Mouse (Mus musculus): ENCODE data around the gene Macf1. TPM values are rescaled to one million over a fixed set of nuclear protein-coding genes. Genes with fewer than 3 reads are reported as not detected.
"Not testable (repeated sequence)": the region's sequence is repeated elsewhere in the genome, so short reads cannot be mapped to it uniquely, and the experiment has no call there.

Macf1 gene
- polyA plus RNA-seq, 1 experiment from 2014 or later = 114 TPM

DNA sequence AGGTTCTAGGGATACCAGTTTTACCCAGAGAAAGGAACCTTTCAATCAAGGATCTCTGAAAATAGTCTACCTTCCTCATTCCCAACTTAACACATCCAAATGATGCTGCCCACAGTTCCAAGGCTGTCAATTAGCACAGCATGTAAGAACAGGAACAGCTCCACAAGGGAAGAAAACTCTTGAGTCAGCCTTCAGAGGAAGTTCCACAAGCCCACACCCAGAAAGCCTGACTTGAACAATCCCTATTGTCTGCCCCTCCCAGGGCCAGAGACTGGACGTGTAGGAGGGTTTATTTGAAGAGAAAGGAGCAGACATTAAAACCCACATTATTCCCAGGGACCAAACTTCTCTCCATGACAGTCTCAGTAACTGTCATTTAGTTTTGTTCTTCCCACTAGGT, 48.7 kb downstream of the Macf1 start:
- H3K9ac ChIP-seq (ENCODE audit: low read depth, low read length) = no peak overlapping the region
- WGBS = 23% methylated on average over 1 of the region's 1 CpGs
- no peaks in the 10 kb centered on the region for H3K4me1 ChIP-seq (replicated peaks; ENCODE audit: control insufficient read depth, insufficient read depth, low read length)
- DNase-seq (ENCODE audit: low spot score) = no peak
- no peak overlapping the region for H3K4me2 ChIP-seq (replicated peaks; ENCODE audit: low read depth, low read length)
- H3K27ac ChIP-seq (ENCODE audit: low read depth, low read length) = no peak overlapping the region
- no peaks in the 10 kb centered on the region for H3K27me3 ChIP-seq (ENCODE audit: control insufficient read depth, insufficient read depth, low read length)
- no peaks in the 10 kb centered on the region for H3K36me3 ChIP-seq (ENCODE audit: control insufficient read depth, insufficient read depth, low read length)
- no peak for ATAC-seq (ENCODE audit: low FRiP score)
- H3K9me3 ChIP-seq (ENCODE audit: control insufficient read depth, low read length) = no peaks in the 10 kb centered on the region
- H3K4me3 ChIP-seq (ENCODE audit: low read depth, low read length) = no peak overlapping the region

DNA sequence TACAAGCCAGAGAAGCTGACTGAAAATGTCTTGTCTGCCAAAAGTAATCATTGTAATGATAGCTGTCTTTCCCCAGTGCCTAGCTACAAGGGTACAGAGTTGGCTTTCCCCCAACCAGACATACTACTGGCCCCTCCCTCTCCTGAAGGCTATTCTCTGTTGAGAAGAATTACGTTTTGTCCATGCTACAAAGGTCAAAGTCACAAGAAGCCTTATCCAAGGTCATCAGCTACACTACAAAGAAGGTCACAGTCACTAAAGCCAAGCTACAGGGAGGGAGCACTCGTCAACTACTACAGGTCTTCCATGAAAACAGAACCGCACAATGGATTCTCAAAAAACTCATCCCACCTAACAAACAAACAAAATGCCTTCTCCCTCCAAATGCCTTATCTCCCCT, 49.7 kb downstream of the Macf1 start:
- Histone ChIP-seq H3K4me2 (replicated peaks; ENCODE audit: low read depth, low read length) (no peak overlapping the region), H3K9ac (ENCODE audit: low read depth, low read length) (no peak overlapping the region), H3K27me3 (ENCODE audit: control insufficient read depth, insufficient read depth, low read length) (no peaks in the 10 kb centered on the region), H3K36me3 (ENCODE audit: control insufficient read depth, insufficient read depth, low read length) (no peaks in the 10 kb centered on the region), H3K4me3 (ENCODE audit: low read depth, low read length) (no peak overlapping the region), H3K9me3 (ENCODE audit: control insufficient read depth, low read length) (no peaks in the 10 kb centered on the region), H3K27ac (ENCODE audit: low read depth, low read length) (no peak overlapping the region), H3K4me1 (replicated peaks; ENCODE audit: control insufficient read depth, insufficient read depth, low read length) (no peaks in the 10 kb centered on the region)
- DNase-seq (ENCODE audit: low spot score) (no peak), ATAC-seq (ENCODE audit: low FRiP score) (no peak)
- 73% methylated on average over 3 of the region's 3 CpGs for WGBS

DNA sequence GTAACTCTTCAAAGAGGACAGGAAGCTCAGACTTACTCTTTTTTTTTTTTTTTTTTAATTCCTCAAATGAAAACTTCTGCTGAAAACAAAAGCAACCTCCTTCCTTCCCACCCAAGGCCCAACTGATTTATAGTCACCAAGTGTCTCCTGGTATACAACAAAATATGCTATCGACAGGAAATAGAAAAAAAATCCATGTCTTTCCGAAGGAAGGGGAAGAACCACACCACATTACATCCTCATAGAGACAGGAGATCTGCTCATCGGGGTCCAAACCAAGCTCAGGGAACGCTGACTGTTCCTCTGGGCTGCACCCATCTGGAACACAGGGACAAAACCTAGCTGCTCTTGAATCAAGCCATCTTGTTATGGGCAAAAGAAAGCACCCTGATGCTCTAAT, 50.3 kb downstream of the Macf1 start:
- H3K27me3 ChIP-seq (ENCODE audit: control insufficient read depth, insufficient read depth, low read length) = no peaks in the 10 kb centered on the region
- 87% methylated on average over 4 of the region's 4 CpGs for WGBS
- ATAC-seq (ENCODE audit: low FRiP score) (no peak), DNase-seq (ENCODE audit: low spot score) (no peak)
- H3K4me2 ChIP-seq (replicated peaks; ENCODE audit: low read depth, low read length) = no peak overlapping the region
- no peak overlapping the region for H3K27ac ChIP-seq (ENCODE audit: low read depth, low read length)
- no peaks in the 10 kb centered on the region for H3K4me1 ChIP-seq (replicated peaks; ENCODE audit: control insufficient read depth, insufficient read depth, low read length)
- no peak overlapping the region for H3K9ac ChIP-seq (ENCODE audit: low read depth, low read length)
- no peaks in the 10 kb centered on the region for H3K9me3 ChIP-seq (ENCODE audit: control insufficient read depth, low read length)
- no peak overlapping the region for H3K4me3 ChIP-seq (ENCODE audit: low read depth, low read length)
- no peaks in the 10 kb centered on the region for H3K36me3 ChIP-seq (ENCODE audit: control insufficient read depth, insufficient read depth, low read length)

DNA sequence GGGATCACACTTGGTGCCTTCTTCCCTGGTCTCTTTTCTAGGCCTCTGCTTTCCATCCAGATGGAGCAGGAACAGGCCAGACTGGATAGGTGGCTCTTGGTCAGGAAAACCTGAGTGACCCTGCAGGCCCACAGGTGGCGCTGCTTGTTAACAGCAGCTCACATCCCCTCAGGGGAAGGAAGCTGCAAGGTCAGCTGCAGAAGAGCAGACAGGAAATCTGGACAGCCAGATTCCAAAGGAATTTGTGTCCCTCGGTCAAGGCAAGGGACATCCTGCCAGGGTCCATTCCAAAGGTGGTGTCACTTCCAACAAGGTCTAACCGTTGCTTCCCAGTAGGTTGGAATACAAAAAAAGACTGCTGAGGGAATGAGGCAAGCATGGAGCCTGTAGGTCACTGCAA, 50.8 kb downstream of the Macf1 start:
- no peak overlapping the region for H3K27ac ChIP-seq (ENCODE audit: low read depth, low read length)
- no peaks in the 10 kb centered on the region for H3K4me1 ChIP-seq (replicated peaks; ENCODE audit: control insufficient read depth, insufficient read depth, low read length)
- 32% methylated on average over 3 of the region's 3 CpGs for WGBS
- H3K9ac ChIP-seq (ENCODE audit: low read depth, low read length) = no peak overlapping the region
- H3K9me3 ChIP-seq (ENCODE audit: control insufficient read depth, low read length) = no peaks in the 10 kb centered on the region
- ATAC-seq (ENCODE audit: low FRiP score) (no peak), DNase-seq (ENCODE audit: low spot score) (peak; percentile 39)
- no peak overlapping the region for H3K4me3 ChIP-seq (ENCODE audit: low read depth, low read length)
- H3K36me3 ChIP-seq (ENCODE audit: control insufficient read depth, insufficient read depth, low read length) = no peaks in the 10 kb centered on the region
- H3K4me2 ChIP-seq (replicated peaks; ENCODE audit: low read depth, low read length) = no peak overlapping the region
- H3K27me3 ChIP-seq (ENCODE audit: control insufficient read depth, insufficient read depth, low read length) = no peaks in the 10 kb centered on the region

DNA sequence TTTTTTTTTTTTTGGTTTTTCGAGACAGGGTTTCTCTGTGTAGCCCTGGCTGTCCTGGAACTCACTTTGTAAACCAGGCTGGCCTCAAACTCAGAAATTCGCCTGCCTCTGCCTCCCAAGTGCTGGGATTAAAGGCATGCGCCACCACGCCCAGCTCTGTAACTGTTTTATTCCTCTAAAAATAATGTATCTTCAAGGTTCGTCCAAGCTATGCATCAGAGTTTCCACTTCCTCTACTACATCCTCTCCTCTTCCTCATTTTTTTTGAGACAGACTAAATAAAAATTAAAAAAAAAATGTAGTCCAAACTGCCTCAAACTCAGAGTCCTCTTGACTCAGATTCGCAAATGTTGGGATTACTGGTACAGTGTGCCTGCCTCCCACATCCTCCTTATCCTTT, 52.0 kb downstream of the Macf1 start:
- not testable (repeated sequence) for H3K4me2 ChIP-seq (replicated peaks; ENCODE audit: low read depth, low read length); H3K27me3 ChIP-seq (ENCODE audit: control insufficient read depth, insufficient read depth, low read length); DNase-seq (ENCODE audit: low spot score); H3K9ac ChIP-seq (ENCODE audit: low read depth, low read length); H3K4me3 ChIP-seq (ENCODE audit: low read depth, low read length); ATAC-seq (ENCODE audit: low FRiP score); H3K9me3 ChIP-seq (ENCODE audit: control insufficient read depth, low read length); H3K36me3 ChIP-seq (ENCODE audit: control insufficient read depth, insufficient read depth, low read length); H3K27ac ChIP-seq (ENCODE audit: low read depth, low read length); H3K4me1 ChIP-seq (replicated peaks; ENCODE audit: control insufficient read depth, insufficient read depth, low read length)
- WGBS = 91% methylated on average over 5 of the region's 6 CpGs

DNA sequence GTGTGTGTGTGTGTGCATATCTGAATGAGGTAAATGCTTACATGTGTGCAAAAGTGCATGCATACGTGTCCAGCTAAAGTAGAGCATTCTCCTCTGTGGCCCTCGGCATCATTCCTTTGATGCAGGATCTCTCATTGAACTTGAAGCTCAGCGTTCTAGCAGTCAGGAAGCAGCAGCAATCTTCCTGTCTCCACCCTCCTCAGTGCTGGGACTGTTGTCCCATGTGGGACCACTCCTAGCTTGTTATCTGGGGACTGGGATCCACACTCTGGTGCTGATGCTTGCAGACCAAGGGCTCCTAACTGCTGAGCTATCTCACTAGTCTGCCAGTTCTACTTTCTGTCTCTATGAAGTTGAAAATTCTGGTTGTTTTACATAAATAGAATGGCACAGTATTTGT, 52.5 kb downstream of the Macf1 start:
- H3K36me3 ChIP-seq (ENCODE audit: control insufficient read depth, insufficient read depth, low read length) = no peaks in the 10 kb centered on the region
- ATAC-seq (ENCODE audit: low FRiP score) (no peak), DNase-seq (ENCODE audit: low spot score) (no peak)
- no peak overlapping the region for H3K9ac ChIP-seq (ENCODE audit: low read depth, low read length)
- no peaks in the 10 kb centered on the region for H3K27me3 ChIP-seq (ENCODE audit: control insufficient read depth, insufficient read depth, low read length)
- H3K4me3 ChIP-seq (ENCODE audit: low read depth, low read length) = no peak overlapping the region
- H3K4me2 ChIP-seq (replicated peaks; ENCODE audit: low read depth, low read length) = no peak overlapping the region
- WGBS = 92% methylated on average over 3 of the region's 3 CpGs
- no peaks in the 10 kb centered on the region for H3K4me1 ChIP-seq (replicated peaks; ENCODE audit: control insufficient read depth, insufficient read depth, low read length)
- H3K27ac ChIP-seq (ENCODE audit: low read depth, low read length) = no peak overlapping the region
- no peaks in the 10 kb centered on the region for H3K9me3 ChIP-seq (ENCODE audit: control insufficient read depth, low read length)

DNA sequence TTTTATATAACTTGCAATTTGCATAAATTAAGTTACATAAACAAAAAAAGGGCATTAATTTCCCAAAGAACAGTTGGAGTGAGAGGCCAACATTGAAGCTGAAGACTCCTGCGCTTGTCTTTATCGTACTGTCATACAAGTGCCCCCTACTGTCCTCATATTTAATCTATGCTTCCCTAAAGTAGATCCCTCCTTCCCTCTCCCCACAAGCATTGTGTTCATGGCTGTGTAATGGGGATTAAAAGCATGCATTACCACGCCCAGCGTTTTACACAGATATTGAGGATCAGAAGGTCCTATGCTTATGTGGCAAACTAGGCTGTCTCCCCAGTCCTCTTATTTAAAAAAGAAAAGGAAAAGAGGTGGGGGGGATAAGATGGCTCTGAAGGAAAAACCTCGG, 56.5 kb downstream of the Macf1 start:
- ATAC-seq (ENCODE audit: low FRiP score) (no peak), DNase-seq (ENCODE audit: low spot score) (no peak)
- H3K9me3 ChIP-seq (ENCODE audit: control insufficient read depth, low read length) = no peaks in the 10 kb centered on the region
- H3K4me1 ChIP-seq (replicated peaks; ENCODE audit: control insufficient read depth, insufficient read depth, low read length) = no peaks in the 10 kb centered on the region
- 72% methylated on average over 5 of the region's 5 CpGs for WGBS
- no peaks in the 10 kb centered on the region for H3K27me3 ChIP-seq (ENCODE audit: control insufficient read depth, insufficient read depth, low read length)
- H3K27ac ChIP-seq (ENCODE audit: low read depth, low read length) = no peak overlapping the region
- no peak overlapping the region for H3K4me3 ChIP-seq (ENCODE audit: low read depth, low read length)
- no peak overlapping the region for H3K4me2 ChIP-seq (replicated peaks; ENCODE audit: low read depth, low read length)
- H3K36me3 ChIP-seq (ENCODE audit: control insufficient read depth, insufficient read depth, low read length) = no peaks in the 10 kb centered on the region
- H3K9ac ChIP-seq (ENCODE audit: low read depth, low read length) = no peak overlapping the region

DNA sequence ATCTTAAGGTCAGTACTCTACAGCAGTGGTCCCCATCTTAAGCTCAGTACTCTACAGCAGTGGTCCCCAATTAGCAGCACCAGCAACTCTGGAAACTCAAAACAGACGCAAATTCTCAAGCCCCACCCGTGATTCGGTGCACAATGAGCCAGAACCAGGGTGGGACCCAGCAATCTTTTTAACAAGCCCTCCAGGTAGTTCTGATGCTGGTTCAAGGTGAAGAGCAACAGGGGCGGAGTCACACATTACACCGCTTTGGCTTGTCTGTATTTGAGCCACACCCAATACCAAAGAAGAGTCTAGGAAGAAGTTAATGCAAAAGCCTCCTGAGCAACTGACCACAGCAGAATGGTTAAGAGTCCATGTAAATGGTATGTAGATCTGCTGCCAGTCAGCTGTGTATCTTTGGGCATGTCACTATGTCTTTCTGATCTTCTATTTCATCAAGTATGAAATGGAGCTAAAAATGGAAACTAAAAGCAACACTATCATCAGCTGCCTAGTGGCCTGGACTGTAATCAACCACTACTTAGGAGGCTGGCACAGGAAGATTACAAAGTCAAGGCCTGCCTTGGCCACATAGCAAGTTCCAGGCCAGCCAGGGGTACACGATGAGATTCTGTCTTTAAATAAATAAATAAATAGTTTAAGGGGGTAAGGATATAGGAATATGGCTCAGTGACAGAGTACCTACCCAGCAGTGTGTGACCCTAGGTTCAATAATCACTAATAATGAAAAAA, 58.7 kb downstream of the Macf1 start:
- Histone ChIP-seq H3K36me3 (ENCODE audit: control insufficient read depth, insufficient read depth, low read length) (no peaks in the 10 kb centered on the region), H3K9ac (ENCODE audit: low read depth, low read length) (no peak overlapping the region), H3K9me3 (ENCODE audit: control insufficient read depth, low read length) (no peaks in the 10 kb centered on the region), H3K4me1 (replicated peaks; ENCODE audit: control insufficient read depth, insufficient read depth, low read length) (no peaks in the 10 kb centered on the region), H3K27me3 (ENCODE audit: control insufficient read depth, insufficient read depth, low read length) (no peaks in the 10 kb centered on the region), H3K4me3 (ENCODE audit: low read depth, low read length) (no peak overlapping the region), H3K4me2 (replicated peaks; ENCODE audit: low read depth, low read length) (no peak overlapping the region), H3K27ac (ENCODE audit: low read depth, low read length) (no peak overlapping the region)
- ATAC-seq (ENCODE audit: low FRiP score) (no peak), DNase-seq (ENCODE audit: low spot score) (no peak)
- 78% methylated on average over 6 of the region's 6 CpGs for WGBS

DNA sequence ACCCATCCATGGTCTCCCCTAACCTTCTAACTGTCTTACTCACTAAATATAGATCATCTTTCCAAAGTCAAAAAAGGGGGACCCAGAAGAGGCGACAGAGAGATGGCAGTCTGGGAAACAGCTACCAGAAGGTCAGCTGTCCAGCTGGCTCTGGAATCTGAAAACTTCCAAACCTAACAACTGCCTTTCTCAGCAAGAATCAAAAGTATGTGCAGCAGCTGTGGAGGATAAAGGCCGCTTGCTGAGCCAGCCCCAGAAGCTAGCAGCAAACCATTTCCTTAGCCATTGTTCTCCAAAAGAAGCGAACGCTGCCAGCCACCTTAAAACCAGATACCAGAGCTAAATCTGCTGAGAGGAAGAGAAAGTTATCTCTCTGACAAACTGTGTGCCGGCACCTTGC, 59.7 kb downstream of the Macf1 start:
- Histone ChIP-seq H3K36me3 (ENCODE audit: control insufficient read depth, insufficient read depth, low read length) (no peaks in the 10 kb centered on the region), H3K27me3 (ENCODE audit: control insufficient read depth, insufficient read depth, low read length) (no peaks in the 10 kb centered on the region), H3K27ac (ENCODE audit: low read depth, low read length) (no peak overlapping the region), H3K9ac (ENCODE audit: low read depth, low read length) (no peak overlapping the region), H3K9me3 (ENCODE audit: control insufficient read depth, low read length) (no peaks in the 10 kb centered on the region), H3K4me2 (replicated peaks; ENCODE audit: low read depth, low read length) (no peak overlapping the region), H3K4me3 (ENCODE audit: low read depth, low read length) (no peak overlapping the region), H3K4me1 (replicated peaks; ENCODE audit: control insufficient read depth, insufficient read depth, low read length) (no peaks in the 10 kb centered on the region)
- DNase-seq (ENCODE audit: low spot score) (peak; percentile 33), ATAC-seq (ENCODE audit: low FRiP score) (no peak)
- WGBS = 10% methylated on average over 5 of the region's 5 CpGs
